Mouse (Mus musculus) forebrain, embryonic 11.5 days (tissue): Measurements from ENCODE around the gene Spag7. TPM values are rescaled to one million over a fixed set of nuclear protein-coding genes. Genes with fewer than 3 reads are reported as not detected.

ENCODE experiments used
- ATAC-seq: fragments of 200-750 bp; cut with Nextera tagmentation; replicated peaks from 2 replicates; pipeline ENCODE4 v1.8.0; 2017; ENCODE audit warnings: moderate TSS enrichment; ENCODE audit not compliant: low FRiP score
- DNase-seq: peaks from one replicate; pipeline ENCODE4 v3.0.0-alpha.2; 2017; ENCODE audit warnings: low spot score
- H3K27ac ChIP-seq: fragments of 300-500 bp; sonication (generic); 2 replicates; pipeline ENCODE4 v1.5.1; 2014; ENCODE audit warnings: low read depth, low read length
- H3K27me3 ChIP-seq: fragments of 300-500 bp; sonication (generic); 2 replicates; pipeline ENCODE4 v1.6.1; 2014; ENCODE audit warnings: mild to moderate bottlenecking, low read length, mixed read lengths; ENCODE audit not compliant: control insufficient read depth, insufficient read depth
- H3K36me3 ChIP-seq: fragments of 300-500 bp; sonication (generic); 2 replicates; pipeline ENCODE4 v1.6.1; 2014; ENCODE audit warnings: mild to moderate bottlenecking, low read length, moderate library complexity, mixed read lengths; ENCODE audit not compliant: control insufficient read depth, insufficient read depth
- H3K4me1 ChIP-seq: fragments of 300-500 bp; sonication (generic); replicated peaks from 2 replicates; pipeline ENCODE4 v1.6.1; 2014; ENCODE audit warnings: low read length, mixed read lengths; ENCODE audit not compliant: control insufficient read depth, insufficient read depth
- H3K4me2 ChIP-seq: fragments of 300-500 bp; sonication (generic); 2 replicates; pipeline ENCODE4 v1.6.1; 2014; ENCODE audit warnings: low read depth, mild to moderate bottlenecking, low read length, moderate library complexity, mixed read lengths; ENCODE audit not compliant: severe bottlenecking
- H3K4me3 ChIP-seq: fragments of 300-500 bp; sonication (generic); 2 replicates; pipeline ENCODE4 v1.5.1; 2014; ENCODE audit warnings: low read depth, low read length
- H3K9ac ChIP-seq: fragments of 300-500 bp; sonication (generic); 2 replicates; pipeline ENCODE4 v1.6.1; 2014; ENCODE audit warnings: low read length
- H3K9me3 ChIP-seq: fragments of 300-500 bp; sonication (generic); 2 replicates; pipeline ENCODE4 v1.6.1; 2016; ENCODE audit warnings: low read length, mixed read lengths; ENCODE audit not compliant: control insufficient read depth
- WGBS: fragments of 180-500 bp; shearing (Covaris S2); extraction: QIAGEN DNeasy Blood & Tissue Kit; methylation state at CpG from one replicate; pipeline ENCODE4 v1.1.7; 2014; 5-methylcytosine and 5-hydroxymethylcytosine counted together
- polyA plus RNA-seq: library from polyadenylated mRNA; unstranded; fragments of >200 nt; fragmentation: Nextera tagmentation; extraction: Ambion mirVana; gene quantifications from 2 replicates; pipeline ENCODE4 v1.2.1, GENCODE M21; 2014

Gene Spag7
- polyA plus RNA-seq, 1 experiment from 2014 or later = 160 TPM

GRCm38 (mm10) chr11:70653345-70654197 lies 15.6 kb downstream of the Spag7 start:
- H3K27me3 ChIP-seq = no peaks in the 10 kb centered on the region
- H3K4me1 ChIP-seq = peaks cover 31% of the 10 kb centered on the region
- ATAC-seq (peak; percentile 58), DNase-seq (peak; percentile 86)
- H3K9me3 ChIP-seq = no peaks in the 10 kb centered on the region
- 1% methylated on average over 63 of the region's 63 CpGs for WGBS
- peak overlapping the region; percentile 98 for H3K9ac ChIP-seq
- peak overlapping the region; percentile 94 for H3K27ac ChIP-seq
- peak overlapping the region; percentile 97 for H3K4me2 ChIP-seq
- peak overlapping the region; percentile 99 for H3K4me3 ChIP-seq
- H3K36me3 ChIP-seq = peaks cover 21% of the 10 kb centered on the region

GRCm38 (mm10) chr11:70652884-70653344 lies 16.3 kb downstream of the Spag7 start:
- peaks cover 35% of the 10 kb centered on the region for H3K4me1 ChIP-seq
- no peak for ATAC-seq
- WGBS = 64% methylated on average over 6 of the region's 6 CpGs

GRCm38 (mm10) chr11:70652029-70652883 lies 17.0 kb downstream of the Spag7 start:
- H3K9me3 ChIP-seq = no peaks in the 10 kb centered on the region
- WGBS = 76% methylated on average over 12 of the region's 12 CpGs
- H3K4me3 ChIP-seq = peak overlapping the region; percentile 99
- peak; percentile 50 for DNase-seq
- peak overlapping the region; percentile 98 for H3K9ac ChIP-seq
- H3K4me1 ChIP-seq = peaks cover 36% of the 10 kb centered on the region
- peak overlapping the region; percentile 97 for H3K4me2 ChIP-seq
- H3K27me3 ChIP-seq = no peaks in the 10 kb centered on the region
- no peak for ATAC-seq
- no peak overlapping the region for H3K27ac ChIP-seq
- H3K36me3 ChIP-seq = peaks cover 21% of the 10 kb centered on the region

More at GRCm38 (mm10) chr11:70652884-70653344, 16.3 kb downstream of the Spag7 start:
- peak overlapping the region; percentile 97 for H3K4me2 ChIP-seq
- H3K9ac ChIP-seq = peak overlapping the region; percentile 98
- DNase-seq = peak; percentile 41
- H3K36me3 ChIP-seq = peaks cover 21% of the 10 kb centered on the region
- peak overlapping the region; percentile 99 for H3K4me3 ChIP-seq
- H3K27me3 ChIP-seq = no peaks in the 10 kb centered on the region
- H3K9me3 ChIP-seq = no peaks in the 10 kb centered on the region
- H3K27ac ChIP-seq = peak overlapping the region; percentile 94

GRCm38 (mm10) chr11:70651391-70651790 lies 17.8 kb downstream of the Spag7 start:
- ATAC-seq = no peak
- no peak for DNase-seq
- no peaks in the 10 kb centered on the region for H3K9me3 ChIP-seq
- H3K9ac ChIP-seq = no peak overlapping the region
- H3K4me1 ChIP-seq = peaks cover 29% of the 10 kb centered on the region
- H3K27me3 ChIP-seq = no peaks in the 10 kb centered on the region
- H3K4me2 ChIP-seq = no peak overlapping the region
- WGBS = 82% methylated on average over 2 of the region's 2 CpGs
- no peak overlapping the region for H3K27ac ChIP-seq
- peaks cover 21% of the 10 kb centered on the region for H3K36me3 ChIP-seq
- H3K4me3 ChIP-seq = no peak overlapping the region

GRCm38 (mm10) chr11:70650322-70651175 lies 18.7 kb downstream of the Spag7 start:
- Histone ChIP-seq H3K4me1 (peaks cover 29% of the 10 kb centered on the region), H3K4me3 (no peak overlapping the region)
- WGBS = 86% methylated on average over 11 of the region's 12 CpGs

GRCm38 (mm10) chr11:70649185-70649734 lies 20.0 kb downstream of the Spag7 start:
- Histone ChIP-seq H3K4me1 (peaks cover 29% of the 10 kb centered on the region), H3K4me2 (no peak overlapping the region), H3K36me3 (peaks cover 24% of the 10 kb centered on the region), H3K27ac (no peak overlapping the region), H3K9me3 (no peaks in the 10 kb centered on the region), H3K9ac (no peak overlapping the region), H3K27me3 (no peaks in the 10 kb centered on the region), H3K4me3 (no peak overlapping the region)
- ATAC-seq (no peak), DNase-seq (no peak)
- WGBS = 85% methylated on average over 8 of the region's 8 CpGs

More at GRCm38 (mm10) chr11:70650322-70651175, 18.7 kb downstream of the Spag7 start:
- peaks cover 21% of the 10 kb centered on the region for H3K36me3 ChIP-seq
- H3K27me3 ChIP-seq = no peaks in the 10 kb centered on the region
- ATAC-seq (no peak), DNase-seq (peak; percentile 46)
- no peak overlapping the region for H3K27ac ChIP-seq
- H3K9me3 ChIP-seq = no peaks in the 10 kb centered on the region
- H3K9ac ChIP-seq = no peak overlapping the region
- no peak overlapping the region for H3K4me2 ChIP-seq

- Histone ChIP-seq H3K9me3 (no peaks in the 10 kb centered on the region), H3K27me3 (no peaks in the 10 kb centered on the region), H3K4me2 (peak overlapping the region; percentile 81; the same call in 1 of the 2 replicates), H3K27ac (no peak overlapping the region), H3K9ac (no peak overlapping the region; the same call in 1 of the 2 replicates), H3K4me1 (peaks cover 29% of the 10 kb centered on the region), H3K36me3 (peaks cover 24% of the 10 kb centered on the region), H3K4me3 (peak overlapping the region; percentile 60; the same call in 1 of the 2 replicates)
- DNase-seq (no peak), ATAC-seq (no peak)
- 90% methylated on average over 4 of the region's 4 CpGs for WGBS
Measured at GRCm38 (mm10) chr11:70648512-70648911, 20.7 kb downstream of the Spag7 start.
